Mouse (Mus musculus) heart, embryonic 13.5 days (tissue): ENCODE measurements around the gene Atp8a2. TPM values are rescaled to one million over a fixed set of nuclear protein-coding genes. Genes with fewer than 3 reads are reported as not detected.

Experiments
- ATAC-seq: fragments of 200-750 bp; cut with Nextera tagmentation; 2 replicates; pipeline ENCODE4 v1.8.0; 2017; ENCODE audit warnings: moderate TSS enrichment; ENCODE audit not compliant: insufficient number of reproducible peaks, low FRiP score, low TSS enrichment; ENCODE audit errors: extremely low read depth
- H3K27ac ChIP-seq: fragments of 300-500 bp; sonication (generic); replicated peaks from 2 replicates; pipeline ENCODE4 v1.5.1; 2015; ENCODE audit warnings: moderate library complexity, mild to moderate bottlenecking, inconsistent platforms
- H3K27me3 ChIP-seq: fragments of 300-500 bp; sonication (generic); replicated peaks from 2 replicates; pipeline ENCODE4 v1.6.1; 2015; ENCODE audit warnings: mild to moderate bottlenecking, inconsistent platforms
- H3K36me3 ChIP-seq: fragments of 300-500 bp; sonication (generic); 2 replicates; pipeline ENCODE4 v1.6.1; 2015; ENCODE audit warnings: mild to moderate bottlenecking, inconsistent platforms
- H3K4me1 ChIP-seq: fragments of 300-500 bp; sonication (generic); 2 replicates; pipeline ENCODE4 v1.6.1; 2015; ENCODE audit warnings: inconsistent platforms
- H3K4me2 ChIP-seq: fragments of 300-500 bp; sonication (generic); 2 replicates; pipeline ENCODE4 v1.6.1; 2015; ENCODE audit warnings: inconsistent platforms, mild to moderate bottlenecking, moderate library complexity
- H3K4me3 ChIP-seq: fragments of 300-500 bp; sonication (generic); 2 replicates; pipeline ENCODE4 v1.5.1; 2015; ENCODE audit warnings: moderate library complexity, mild to moderate bottlenecking, inconsistent platforms
- H3K9ac ChIP-seq: fragments of 300-500 bp; sonication (generic); 2 replicates; pipeline ENCODE4 v1.6.1; 2015; ENCODE audit warnings: inconsistent platforms, mild to moderate bottlenecking, moderate library complexity
- H3K9me3 ChIP-seq: fragments of 300-500 bp; sonication (generic); 2 replicates; pipeline ENCODE4 v1.6.1; 2016; ENCODE audit warnings: inconsistent platforms
- whole genome bisulfite sequencing: fragments of 180-500 bp; shearing (Covaris S2); methylation state at CpG from one replicate; pipeline ENCODE4 v1.1.7; 2015; ENCODE audit warnings: mixed read lengths; 5-methylcytosine and 5-hydroxymethylcytosine counted together
- polyA plus RNA-seq: library from polyadenylated mRNA; unstranded; fragments of >200 nt; fragmentation: Nextera tagmentation; extraction: Ambion mirVana; gene quantifications from 2 replicates; pipeline ENCODE4 v1.2.1, GENCODE M21; 2015

Atp8a2 gene
- polyA plus RNA-seq, 1 experiment from 2014 or later: 6.7 TPM

GRCm38 (mm10) chr14:59759900-59760493, 437.0 kb downstream of the Atp8a2 start:
- WGBS: 78% methylated on average over 12 of the region's 12 CpGs
- H3K4me3 ChIP-seq: no peak overlapping the region
- 0 out of 2 replicates have a peak, but pooled peaks cover 9% of the 10 kb centered on the region for H3K27me3 ChIP-seq
- H3K9me3 ChIP-seq: no peaks in the 10 kb centered on the region
- no peaks in the 10 kb centered on the region for H3K4me1 ChIP-seq
- H3K4me2 ChIP-seq: no peak overlapping the region
- H3K36me3 ChIP-seq: no peaks in the 10 kb centered on the region
- no peak for ATAC-seq
- H3K27ac ChIP-seq: no peak overlapping the region
- no peak overlapping the region for H3K9ac ChIP-seq

DNA sequence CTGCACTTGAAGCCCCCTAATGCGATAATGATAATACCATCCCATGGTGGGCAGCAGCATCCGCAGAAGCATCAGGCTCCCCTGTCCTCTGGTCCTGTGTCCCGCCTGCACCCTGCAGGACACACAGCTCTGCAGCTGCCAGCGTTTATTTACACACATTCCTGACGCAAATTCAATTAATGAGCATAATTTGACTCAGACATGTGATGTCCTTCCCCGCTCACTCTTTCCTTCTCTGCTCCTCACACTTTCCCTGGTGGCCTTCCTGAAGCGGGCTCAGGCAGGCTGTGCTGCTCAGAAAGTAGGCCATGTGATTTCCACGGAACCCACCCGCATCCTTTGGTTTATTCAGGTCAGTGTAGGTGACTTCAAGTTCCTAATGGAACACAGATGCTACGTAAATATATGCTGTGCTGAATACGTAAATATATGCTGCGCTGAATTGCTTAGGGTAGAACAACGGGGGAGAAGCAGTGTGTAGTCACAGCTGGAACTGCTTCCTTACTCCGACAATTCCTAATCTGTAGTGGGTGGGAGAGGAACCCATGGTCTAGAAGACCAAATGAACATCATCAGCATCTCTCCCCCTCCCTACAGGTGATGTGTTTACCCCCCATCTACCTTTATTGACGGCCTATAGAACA, 437.7 kb downstream of the Atp8a2 start:
- Histone ChIP-seq H3K9ac (no peak overlapping the region), H3K4me2 (no peak overlapping the region), H3K9me3 (no peaks in the 10 kb centered on the region), H3K36me3 (no peaks in the 10 kb centered on the region), H3K4me1 (no peaks in the 10 kb centered on the region), H3K27ac (no peak overlapping the region), H3K27me3 (0 out of 2 replicates have a peak, but pooled peaks cover 9% of the 10 kb centered on the region), H3K4me3 (no peak overlapping the region)
- WGBS: 74% methylated on average over 15 of the region's 15 CpGs
- ATAC-seq: no peak

- no peaks in the 10 kb centered on the region for H3K9me3 ChIP-seq
- 0 out of 2 replicates have a peak, but pooled peaks cover 4% of the 10 kb centered on the region for H3K4me1 ChIP-seq
- no peaks in the 10 kb centered on the region for H3K36me3 ChIP-seq
- H3K4me3 ChIP-seq: no peak overlapping the region
- ATAC-seq: no peak
- no peaks in the 10 kb centered on the region for H3K27me3 ChIP-seq
- H3K4me2 ChIP-seq: no peak overlapping the region
- WGBS: 67% methylated on average over 3 of the region's 3 CpGs
- no peak overlapping the region for H3K9ac ChIP-seq
- H3K27ac ChIP-seq: no peak overlapping the region
These were observed 444.6 kb downstream of the Atp8a2 start for GRCm38 (mm10) chr14:59752401-59752800.

GRCm38 (mm10) chr14:59750005-59750404, 447.0 kb downstream of the Atp8a2 start:
- WGBS: 82% methylated on average over 6 of the region's 6 CpGs
- H3K9ac ChIP-seq: no peak overlapping the region

DNA sequence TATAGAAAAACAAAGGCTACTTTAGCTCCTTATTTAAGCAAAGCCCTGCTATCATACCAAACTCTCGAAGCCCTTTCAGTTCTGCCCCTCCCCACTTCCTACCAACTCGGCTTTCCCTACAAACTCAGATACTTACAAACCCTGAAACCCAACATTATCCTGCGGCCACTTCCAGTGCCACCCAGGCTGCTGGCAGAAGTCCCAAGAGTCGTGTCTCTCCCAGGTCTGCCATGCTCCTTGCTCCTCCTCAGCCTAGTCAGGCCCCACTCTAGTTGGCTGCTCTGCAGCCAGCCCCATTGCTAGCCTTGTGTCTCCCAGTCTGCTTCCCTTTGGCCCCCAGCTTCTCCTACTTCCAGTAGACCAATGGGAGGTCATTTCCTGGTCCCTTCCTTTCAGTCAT, 451.3 kb downstream of the Atp8a2 start:
- Histone ChIP-seq H3K9me3 (no peaks in the 10 kb centered on the region), H3K27ac (no peak overlapping the region), H3K4me2 (no peak overlapping the region), H3K4me1 (peaks cover 26% of the 10 kb centered on the region), H3K9ac (no peak overlapping the region), H3K4me3 (no peak overlapping the region), H3K36me3 (no peaks in the 10 kb centered on the region), H3K27me3 (no peaks in the 10 kb centered on the region)
- WGBS: 54% methylated on average over 4 of the region's 4 CpGs
- no peak for ATAC-seq

More at GRCm38 (mm10) chr14:59750005-59750404, 447.0 kb downstream of the Atp8a2 start:
- H3K4me1 ChIP-seq: peaks cover 12% of the 10 kb centered on the region
- no peaks in the 10 kb centered on the region for H3K36me3 ChIP-seq
- no peak overlapping the region for H3K4me3 ChIP-seq
- ATAC-seq: no peak
- no peaks in the 10 kb centered on the region for H3K27me3 ChIP-seq
- no peak overlapping the region for H3K4me2 ChIP-seq
- H3K9me3 ChIP-seq: no peaks in the 10 kb centered on the region
- H3K27ac ChIP-seq: no peak overlapping the region

GRCm38 (mm10) chr14:59741752-59742151, 455.2 kb downstream of the Atp8a2 start:
- no peak overlapping the region for H3K9ac ChIP-seq
- H3K36me3 ChIP-seq: no peaks in the 10 kb centered on the region
- ATAC-seq: no peak
- no peaks in the 10 kb centered on the region for H3K9me3 ChIP-seq
- H3K4me3 ChIP-seq: no peak overlapping the region
- H3K27me3 ChIP-seq: no peaks in the 10 kb centered on the region
- H3K27ac ChIP-seq: no peak overlapping the region
- no peak overlapping the region for H3K4me2 ChIP-seq
- WGBS: 76% methylated on average over 5 of the region's 5 CpGs
- H3K4me1 ChIP-seq: peaks cover 36% of the 10 kb centered on the region

- Histone ChIP-seq H3K4me3 (no peak overlapping the region), H3K4me1 (peaks cover 28% of the 10 kb centered on the region), H3K9ac (no peak overlapping the region), H3K27me3 (0 out of 2 replicates have a peak, but pooled peaks cover 3% of the 10 kb centered on the region), H3K4me2 (no peak overlapping the region), H3K27ac (peak overlapping the region; percentile 64), H3K9me3 (no peaks in the 10 kb centered on the region), H3K36me3 (no peaks in the 10 kb centered on the region)
- 33% methylated on average over 6 of the region's 6 CpGs for WGBS
- 0 out of 2 replicates have a peak, but pooled peaks have one; percentile 25 for ATAC-seq
These were observed 457.5 kb downstream of the Atp8a2 start for GRCm38 (mm10) chr14:59739446-59739845.

GRCm38 (mm10) chr14:59737734-59738294, 459.2 kb downstream of the Atp8a2 start:
- H3K27ac ChIP-seq: no peak overlapping the region
- no peak overlapping the region for H3K4me3 ChIP-seq
- no peak overlapping the region for H3K4me2 ChIP-seq
- 0 out of 2 replicates have a peak, but pooled peaks cover 3% of the 10 kb centered on the region for H3K27me3 ChIP-seq
- no peak for ATAC-seq
- H3K4me1 ChIP-seq: peaks cover 28% of the 10 kb centered on the region
- 76% methylated on average over 8 of the region's 8 CpGs for WGBS
- H3K9ac ChIP-seq: no peak overlapping the region
- no peaks in the 10 kb centered on the region for H3K36me3 ChIP-seq
- no peaks in the 10 kb centered on the region for H3K9me3 ChIP-seq

DNA sequence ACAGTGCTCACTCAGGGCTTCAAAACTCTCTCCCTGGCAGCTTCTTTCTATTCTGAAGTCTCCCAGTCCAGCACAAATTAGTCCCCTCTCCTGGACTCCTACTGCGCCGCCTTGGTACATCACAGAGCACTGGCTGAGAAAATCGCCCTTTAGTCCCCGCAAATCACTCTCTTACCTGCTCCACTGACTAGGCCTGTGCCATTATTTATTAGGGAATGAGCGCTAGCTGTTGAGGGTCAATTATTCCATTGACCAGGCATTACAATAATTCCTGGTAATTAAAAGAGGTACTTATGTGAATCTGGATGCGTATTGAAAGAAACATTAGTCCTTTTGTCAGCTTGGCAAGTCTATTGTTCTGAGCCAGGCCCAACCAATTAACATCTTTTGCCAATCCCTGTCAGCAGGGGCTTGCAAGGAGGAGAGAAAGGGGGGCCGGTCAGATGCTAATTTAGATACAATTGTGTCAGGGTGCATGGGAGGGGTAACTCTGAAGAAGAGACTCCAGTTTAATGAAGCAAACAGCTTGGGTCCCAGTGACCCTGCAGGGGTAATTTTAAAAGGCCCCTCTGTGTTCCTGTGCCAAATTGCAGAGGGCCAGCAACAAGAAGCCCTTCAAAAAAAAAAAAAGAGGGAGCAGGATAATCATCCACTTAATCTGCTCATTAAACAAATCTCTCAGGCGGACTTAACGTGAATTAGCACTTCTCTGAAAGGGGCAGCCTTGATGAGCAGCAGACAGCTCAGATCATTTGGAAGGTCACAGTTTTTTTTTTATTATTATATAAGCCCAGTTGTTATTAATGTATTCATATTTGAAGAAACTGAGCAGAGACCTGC, 459.9 kb downstream of the Atp8a2 start:
- Histone ChIP-seq H3K4me2 (no peak overlapping the region), H3K4me1 (peaks cover 28% of the 10 kb centered on the region), H3K27me3 (0 out of 2 replicates have a peak, but pooled peaks cover 3% of the 10 kb centered on the region), H3K9me3 (no peaks in the 10 kb centered on the region), H3K27ac (no peak overlapping the region), H3K36me3 (no peaks in the 10 kb centered on the region), H3K4me3 (no peak overlapping the region), H3K9ac (no peak overlapping the region)
- 61% methylated on average over 9 of the region's 9 CpGs for WGBS
- ATAC-seq: no peak

DNA sequence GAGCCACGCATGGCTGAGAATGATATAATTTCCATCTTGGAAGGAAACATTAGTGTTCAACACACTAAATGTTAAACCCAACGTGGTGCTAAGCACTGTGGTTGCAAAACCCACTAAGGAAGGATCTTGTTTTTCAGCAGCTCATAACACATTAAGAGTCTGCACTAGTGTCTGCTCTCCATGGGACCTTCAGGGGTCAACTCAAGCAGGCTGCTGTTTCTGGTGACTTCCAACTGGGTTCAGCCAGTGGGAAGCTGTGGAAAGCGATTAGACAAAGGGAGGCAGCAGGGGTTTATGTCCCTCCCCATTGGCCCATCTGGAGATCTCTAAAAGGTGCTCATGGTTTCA, 467.0 kb downstream of the Atp8a2 start:
- ATAC-seq: no peak

More for the DNA sequence above, 467.0 kb downstream of the Atp8a2 start:
- H3K9ac ChIP-seq: no peak overlapping the region
- H3K27ac ChIP-seq: no peak overlapping the region
- no peaks in the 10 kb centered on the region for H3K9me3 ChIP-seq
- H3K4me1 ChIP-seq: peaks cover 3% of the 10 kb centered on the region; the same call in 1 of the 2 replicates
- H3K4me2 ChIP-seq: no peak overlapping the region
- H3K4me3 ChIP-seq: no peak overlapping the region
- no peaks in the 10 kb centered on the region for H3K27me3 ChIP-seq
- 53% methylated on average over 3 of the region's 3 CpGs for WGBS
- H3K36me3 ChIP-seq: no peaks in the 10 kb centered on the region
